In genomic region chr17:40933985-40934384, GRCm38 (mm10) we compare ENCODE assay signal across 9 mouse cellular contexts. TPM values are rescaled to one million over a fixed set of nuclear protein-coding genes. Genes with fewer than 3 reads are reported as not detected.
DNase-seq lines count a peak whose midpoint lies in the region; ATAC-seq and TF ChIP-seq lines count a peak whose summit lies in the region.
"Had no signal": no experiment of that assay in that cellular context is flagged by ENCODE, and none has a peak within 500 bp of the region (broad histone marks: within the 10 kb centered on the region; RNA-seq: fewer than 3 reads in every experiment).

No protein-coding gene starts in this region.

- H3K4me2 ChIP-seq in heart, embryonic 14.5 days (ENCODE audit: low read length), result peak overlapping the region; percentile 90
- H3K4me2 ChIP-seq in forebrain, embryonic 11.5 days (ENCODE audit: low read depth, low read length, severe bottlenecking), result peak overlapping the region; percentile 58
- peak overlapping the region; percentile 88 for H3K4me2 ChIP-seq in limb, embryonic 14.5 days (replicated peaks; ENCODE audit: low read depth, low read length, severe bottlenecking)

- no peaks in the 10 kb centered on the region for H3K27me3 ChIP-seq in heart, embryonic 14.5 days (ENCODE audit: control insufficient read depth, insufficient read depth, low read length)
- H3K27me3 ChIP-seq in forebrain, embryonic 11.5 days (ENCODE audit: control insufficient read depth, insufficient read depth, low read length), result no peaks in the 10 kb centered on the region
- H3K27me3 ChIP-seq in limb, embryonic 14.5 days (ENCODE audit: control insufficient read depth, insufficient read depth, low read length), result no peaks in the 10 kb centered on the region

- H3K9ac ChIP-seq in heart, embryonic 14.5 days (ENCODE audit: low read length), result peak overlapping the region; percentile 80
- peak overlapping the region; percentile 59 for H3K9ac ChIP-seq in forebrain, embryonic 11.5 days (ENCODE audit: low read length)
- H3K9ac ChIP-seq in limb, embryonic 14.5 days (ENCODE audit: low read depth, low read length, severe bottlenecking), result peak overlapping the region; percentile 69

- no peak for TF ChIP-seq POLR2A in limb, embryonic 14.5 days (IDR thresholded peaks at IDR 0.05; ENCODE audit: borderline replicate concordance, extremely low read depth, insufficient read depth, insufficient read length)
- TF ChIP-seq POLR2A in olfactory bulb, adult 2 months (IDR thresholded peaks at IDR 0.05; ENCODE audit: insufficient read depth, low read depth, low read length), result no peak

- 1% methylated on average over 14 of the region's 14 CpGs for WGBS in heart, embryonic 14.5 days
- whole genome bisulfite sequencing in forebrain, embryonic 11.5 days, result under 1% methylated on average over 14 of the region's 14 CpGs
- WGBS in limb, embryonic 14.5 days, result 1% methylated on average over 14 of the region's 14 CpGs
- whole genome bisulfite sequencing in olfactory bulb, adult 2 months, result under 1% methylated on average over 14 of the region's 14 CpGs

- H3K4me3 ChIP-seq in heart, embryonic 14.5 days (ENCODE audit: control insufficient read depth in 1 of 2, insufficient read depth in 1 of 2, low read depth in 1 of 2, low read length in 2 of 2), result peak overlapping the region; percentile 72 to 95
- H3K4me3 ChIP-seq in forebrain, embryonic 11.5 days (ENCODE audit: low read depth, low read length), result peak overlapping the region; percentile 64
- peak overlapping the region; percentile 66 for H3K4me3 ChIP-seq in limb, embryonic 14.5 days (replicated peaks; ENCODE audit: low read length)
- peak overlapping the region; percentile 91 for H3K4me3 ChIP-seq in olfactory bulb, adult 2 months (ENCODE audit: insufficient read depth, low read depth, low read length)

- no peaks in the 10 kb centered on the region for H3K9me3 ChIP-seq in heart, embryonic 14.5 days (ENCODE audit: control insufficient read depth, low read length)
- no peaks in the 10 kb centered on the region for H3K9me3 ChIP-seq in forebrain, embryonic 11.5 days (ENCODE audit: control insufficient read depth, low read length)
- H3K9me3 ChIP-seq in limb, embryonic 14.5 days (ENCODE audit: control insufficient read depth, low read length), result no peaks in the 10 kb centered on the region

- peak overlapping the region; percentile 58 to 62; a peak in 3 of 4 replicates for H3K27ac ChIP-seq in heart, embryonic 14.5 days (replicated peaks in 1 of 2; ENCODE audit: control insufficient read depth in 1 of 2, insufficient read depth in 1 of 2, low read depth in 2 of 2, low read length in 2 of 2)
- H3K27ac ChIP-seq in forebrain, embryonic 11.5 days (ENCODE audit: low read depth, low read length), result no peak overlapping the region
- H3K27ac ChIP-seq in limb, embryonic 14.5 days (replicated peaks; ENCODE audit: low read depth, low read length), result 0 out of 2 replicates have a peak overlapping the region, but pooled peaks have one; percentile 5
- no peak overlapping the region for H3K27ac ChIP-seq in olfactory bulb, adult 2 months (ENCODE audit: insufficient read depth, low read depth, low read length)

- ATAC-seq in heart, embryonic 14.5 days (ENCODE audit: insufficient number of reproducible peaks, insufficient read depth, low FRiP score, low read depth), result no peak
- ATAC-seq in forebrain, embryonic 11.5 days (replicated peaks; ENCODE audit: low FRiP score), result peak; percentile 55
- ATAC-seq in limb, embryonic 14.5 days (ENCODE audit: low FRiP score, low read depth), result no peak

- H3K36me3 ChIP-seq in heart, embryonic 14.5 days (ENCODE audit: control insufficient read depth, insufficient read depth, low read length), result peaks cover 48% of the 10 kb centered on the region
- H3K36me3 ChIP-seq in forebrain, embryonic 11.5 days (ENCODE audit: control insufficient read depth, insufficient read depth, low read length), result no peaks in the 10 kb centered on the region
- peaks cover 20% of the 10 kb centered on the region for H3K36me3 ChIP-seq in limb, embryonic 14.5 days (ENCODE audit: control insufficient read depth, insufficient read depth, low read length)

- DNase-seq in heart, postnatal 10 days, result no peak
- DNase-seq in MEL-GATA-1-ER (ENCODE audit: extremely low read depth, low read depth), result peak; percentile 28
- DNase-seq in forebrain, embryonic 11.5 days (ENCODE audit: low spot score), result no peak
- no peak for DNase-seq in limb, embryonic 14.5 days (ENCODE audit: low spot score)
- DNase-seq in cerebellum, adult 8-10 months, result no peak
- DNase-seq in left cerebral cortex, adult 11 months (ENCODE audit: low spot score), result no peak

- TF ChIP-seq CTCF in olfactory bulb, adult 2 months (IDR thresholded peaks at IDR 0.05; ENCODE audit: insufficient read depth, low read depth, low read length), result no peak

- intact Hi-C loops in heart, postnatal 10 days (cut with DNase I), result no loop called here

- H3K4me1 ChIP-seq in heart, embryonic 14.5 days (ENCODE audit: control insufficient read depth in 2 of 2, insufficient read depth in 2 of 2, low read length in 2 of 2), result peaks cover 0 to 3% of the 10 kb centered on the region in 2 experiments; a peak in 1 of 4 replicates
- 0 out of 2 replicates have a peak, but pooled peaks cover 3% of the 10 kb centered on the region for H3K4me1 ChIP-seq in forebrain, embryonic 11.5 days (replicated peaks; ENCODE audit: control insufficient read depth, insufficient read depth, low read length)
- H3K4me1 ChIP-seq in limb, embryonic 14.5 days (ENCODE audit: control insufficient read depth, insufficient read depth, low read length), result peaks cover 3% of the 10 kb centered on the region
- 0 out of 2 replicates have a peak, but pooled peaks cover 2% of the 10 kb centered on the region for H3K4me1 ChIP-seq in olfactory bulb, adult 2 months (ENCODE audit: control insufficient read depth, insufficient read depth, low read length)

RNA-seq across cellular contexts. Expression of gene Mut, which starts 0.5 kb away (rescaled TPM):
- polyA plus RNA-seq in heart, embryonic 14.5 days (2014; fragmentation: Nextera tagmentation; extraction: Ambion mirVana), result 40.9 and 42.5 TPM in 2 replicates
- total RNA-seq in heart, postnatal 10 days (2021), result 10 to 100 TPM; 66.9 to 68.9 TPM
- polyA plus RNA-seq in forebrain, embryonic 11.5 days (2014; fragmentation: Nextera tagmentation; extraction: Ambion mirVana), result 26.9 and 27.4 TPM in 2 replicates
- polyA plus RNA-seq in limb, embryonic 14.5 days (2012; rRNA removed), result 17.0 and 18.2 TPM in 2 replicates
- 31.6 and 38.5 TPM in 2 replicates for polyA plus RNA-seq in limb, embryonic 14.5 days (2014; fragmentation: Nextera tagmentation; extraction: Ambion mirVana)
- polyA plus RNA-seq in olfactory bulb, adult 2 months (2012; ENCODE audit: insufficient read depth, insufficient read length, low replicate concordance, missing spikeins), result not detected in 2 replicates

RNA-seq across cellular contexts. Expression of gene Cenpq, which starts 0.9 kb away (rescaled TPM):
- 15.0 and 16.3 TPM in 2 replicates for polyA plus RNA-seq in heart, embryonic 14.5 days (2014; fragmentation: Nextera tagmentation; extraction: Ambion mirVana)
- 1 to 10 TPM; 6.9 to 7.4 TPM for total RNA-seq in heart, postnatal 10 days (2021)
- 39.5 and 46.4 TPM in 2 replicates for polyA plus RNA-seq in forebrain, embryonic 11.5 days (2014; fragmentation: Nextera tagmentation; extraction: Ambion mirVana)
- polyA plus RNA-seq in limb, embryonic 14.5 days (2012; rRNA removed), result 12.4 and 17.3 TPM in 2 replicates
- 22.6 and 23.2 TPM in 2 replicates for polyA plus RNA-seq in limb, embryonic 14.5 days (2014; fragmentation: Nextera tagmentation; extraction: Ambion mirVana)
- not detected in 2 replicates for polyA plus RNA-seq in olfactory bulb, adult 2 months (2012; ENCODE audit: insufficient read depth, insufficient read length, low replicate concordance, missing spikeins)

RNA-seq across cellular contexts. Expression of gene Glyatl3, which starts 19.8 kb away (rescaled TPM):
- polyA plus RNA-seq in heart, embryonic 14.5 days (2014; fragmentation: Nextera tagmentation; extraction: Ambion mirVana), result not detected in 2 replicates
- total RNA-seq in heart, postnatal 10 days (2021), result not detected
- polyA plus RNA-seq in forebrain, embryonic 11.5 days (2014; fragmentation: Nextera tagmentation; extraction: Ambion mirVana), result 0.56 TPM in 1 of 2 replicates, not detected in the other
- 0.20 TPM in 2 replicates for polyA plus RNA-seq in limb, embryonic 14.5 days (2012; rRNA removed)
- polyA plus RNA-seq in limb, embryonic 14.5 days (2014; fragmentation: Nextera tagmentation; extraction: Ambion mirVana), result 0.21 TPM in 1 of 2 replicates, not detected in the other
- polyA plus RNA-seq in olfactory bulb, adult 2 months (2012; ENCODE audit: insufficient read depth, insufficient read length, low replicate concordance, missing spikeins), result not detected in 2 replicates
- total RNA-seq: adrenal gland, postnatal 36 days had no signal

RNA-seq across cellular contexts. Expression of gene 9130008F23Rik, which starts 53.6 kb away (rescaled TPM):
- polyA plus RNA-seq in heart, embryonic 14.5 days (2014; fragmentation: Nextera tagmentation; extraction: Ambion mirVana), result 1.8 and 2.5 TPM in 2 replicates
- under 1 TPM; 0.37 to 0.84 TPM for total RNA-seq in heart, postnatal 10 days (2021)
- polyA plus RNA-seq in forebrain, embryonic 11.5 days (2014; fragmentation: Nextera tagmentation; extraction: Ambion mirVana), result 0.95 and 1.1 TPM in 2 replicates
- 2.7 and 3.0 TPM in 2 replicates for polyA plus RNA-seq in limb, embryonic 14.5 days (2012; rRNA removed)
- polyA plus RNA-seq in limb, embryonic 14.5 days (2014; fragmentation: Nextera tagmentation; extraction: Ambion mirVana), result 1.8 and 1.9 TPM in 2 replicates
- not detected in 2 replicates for polyA plus RNA-seq in olfactory bulb, adult 2 months (2012; ENCODE audit: insufficient read depth, insufficient read length, low replicate concordance, missing spikeins)

Comparison
In these comparisons a context has a peak if more than half of its experiments do, and no peak if none do; other contexts are left out.
1. H3K27ac ChIP-seq: peak in heart, embryonic 14.5 days (2 of 2) and limb, embryonic 14.5 days (single experiment); none in forebrain, embryonic 11.5 days (single experiment) and olfactory bulb, adult 2 months (single experiment).
2. RNA of gene Cenpq, which starts 0.9 kb away (polyA plus RNA-seq): 39.5 to 46.4 TPM in forebrain, embryonic 11.5 days, 12.4 to 23.2 TPM in limb, embryonic 14.5 days and 15.0 to 16.3 TPM in heart, embryonic 14.5 days; not detected in olfactory bulb, adult 2 months; every median in the first group is over 10 times any median in the second.
3. Peak in every context shown above with its lines, with median percentiles within 50 percentile points of each other: H3K4me2 ChIP-seq, H3K4me3 ChIP-seq and H3K9ac ChIP-seq.